Mouse (Mus musculus): ENCODE measurements around the gene Crk.

DNA sequence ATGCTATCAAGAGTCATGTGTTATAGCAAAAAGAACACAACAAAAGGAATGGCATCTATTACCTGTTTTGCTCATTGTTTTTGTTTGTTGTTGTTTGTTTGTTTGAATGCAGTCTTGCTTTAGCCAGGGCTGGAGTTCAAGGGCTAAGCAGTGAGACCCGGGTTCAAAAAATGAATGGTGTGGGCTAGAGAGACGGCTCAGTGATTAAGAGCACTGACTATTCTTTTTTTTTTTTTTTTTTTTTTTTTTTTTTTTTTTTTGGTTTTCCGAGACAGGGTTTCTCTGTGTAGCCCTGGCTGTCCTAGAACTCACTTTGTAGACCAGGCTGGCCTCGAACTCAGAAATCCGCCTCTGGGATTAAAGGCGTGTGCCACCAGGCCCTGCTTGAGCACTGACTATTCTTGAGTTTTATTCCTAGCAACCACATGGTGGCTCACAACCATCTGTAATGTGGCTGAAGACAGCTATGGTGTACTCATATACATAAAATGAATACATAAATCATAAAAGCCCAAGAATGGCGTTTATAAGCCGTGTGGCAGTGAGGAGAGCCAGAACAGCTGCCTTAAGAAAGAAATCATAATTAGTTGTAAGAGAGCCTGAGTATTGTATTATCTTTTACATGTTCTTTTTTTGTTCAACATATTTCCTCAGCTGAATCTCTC lies 37.7 kb downstream of the Crk start:
- TF ChIP-seq POLR2A (IDR thresholded peaks at IDR 0.05; ENCODE audit: control insufficient read depth, low read depth, low read length) (no peak), CTCF (IDR thresholded peaks at IDR 0.05; ENCODE audit: control insufficient read depth, insufficient read depth, insufficient replicate concordance, low read depth, low read length) (no peak)

Measured in testis, adult 2 months (tissue).